Mouse (Mus musculus) v-Abl transformed pro-B cells (cell line): Measurements from ENCODE around the gene Rsad2.

Experiments
- in situ Hi-C, 2 experiments: fragments of 400-800 bp; cut with MboI; formaldehyde crosslinking; loops; one replicate each; pipeline ENCODE4 v1.15.1; 2025; ENCODE audit not compliant: unreplicated experiment in 2 of 2

Gene Rsad2

DNA sequence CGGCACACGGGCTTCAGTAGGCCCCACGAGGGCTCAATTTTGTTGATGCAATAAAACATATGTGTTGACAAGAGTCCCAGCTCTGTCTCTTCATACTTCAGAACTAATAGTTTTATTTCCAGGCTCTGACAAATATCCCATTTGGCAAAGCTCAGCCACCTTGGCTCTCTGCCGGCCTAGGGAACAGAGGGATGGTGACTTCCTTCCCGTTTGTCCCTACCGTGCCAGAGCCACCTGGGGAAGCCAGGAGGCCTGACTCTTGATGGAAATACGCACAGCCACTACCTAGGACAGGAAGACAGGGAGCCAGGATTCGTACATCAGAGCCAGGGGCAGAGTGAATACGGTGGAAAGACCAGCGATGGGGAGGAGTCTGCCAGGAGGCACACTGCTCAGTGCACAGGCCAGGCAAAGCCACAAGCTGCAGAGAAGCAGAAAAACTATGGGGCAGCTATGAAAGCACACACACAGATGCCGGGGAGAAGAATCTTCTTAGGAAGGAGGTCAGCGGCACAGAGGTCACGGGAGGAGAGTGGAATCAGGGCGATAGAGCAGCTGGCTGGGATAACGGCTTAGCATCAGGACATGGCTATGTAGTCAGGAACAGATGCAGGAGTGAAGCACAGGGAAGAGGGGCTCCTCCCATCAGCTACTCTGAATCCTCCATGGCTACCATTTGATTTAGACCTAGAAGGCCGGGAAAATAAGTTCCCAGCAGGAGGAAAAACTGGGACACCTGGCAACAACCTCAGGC is 52.7 kb downstream of the Rsad2 start:
- in situ Hi-C loops = no loop called here

DNA sequence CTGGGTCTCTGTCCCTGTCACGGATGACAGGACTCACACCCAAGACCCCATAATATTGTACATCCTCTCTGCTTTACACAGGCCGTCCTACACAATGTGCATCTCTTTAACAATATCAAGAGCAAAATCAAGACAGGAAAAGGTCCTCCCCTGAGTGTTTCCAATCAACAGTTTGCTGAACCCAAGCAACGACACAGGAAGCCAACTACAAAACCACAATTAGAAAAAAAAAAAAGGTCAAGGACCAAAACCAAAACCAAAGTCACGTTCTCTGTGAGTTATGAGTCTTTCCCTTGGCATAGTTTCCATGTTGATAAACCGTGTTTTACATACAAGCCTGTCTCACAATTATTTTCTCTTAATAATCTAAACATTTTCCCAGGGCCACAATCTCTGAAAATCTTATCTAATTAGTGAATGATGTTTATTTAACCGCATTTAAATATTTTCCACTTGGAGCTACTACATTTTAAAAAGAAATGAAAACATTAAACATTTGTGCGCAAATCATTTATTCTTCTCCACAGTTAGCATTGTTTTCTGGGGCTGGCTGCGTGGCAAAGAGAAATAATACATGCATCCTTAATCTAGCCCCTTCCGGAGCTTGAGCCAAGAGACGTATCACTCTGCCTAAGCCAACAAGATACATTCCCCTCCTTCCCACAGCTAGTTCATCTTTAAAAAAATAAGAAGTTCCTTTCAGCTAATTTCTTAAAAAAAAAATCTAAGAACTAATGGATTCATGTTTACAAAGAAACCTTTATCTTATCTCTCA is 54.4 kb downstream of the Rsad2 start:
- in situ Hi-C loops = no loop called here

DNA sequence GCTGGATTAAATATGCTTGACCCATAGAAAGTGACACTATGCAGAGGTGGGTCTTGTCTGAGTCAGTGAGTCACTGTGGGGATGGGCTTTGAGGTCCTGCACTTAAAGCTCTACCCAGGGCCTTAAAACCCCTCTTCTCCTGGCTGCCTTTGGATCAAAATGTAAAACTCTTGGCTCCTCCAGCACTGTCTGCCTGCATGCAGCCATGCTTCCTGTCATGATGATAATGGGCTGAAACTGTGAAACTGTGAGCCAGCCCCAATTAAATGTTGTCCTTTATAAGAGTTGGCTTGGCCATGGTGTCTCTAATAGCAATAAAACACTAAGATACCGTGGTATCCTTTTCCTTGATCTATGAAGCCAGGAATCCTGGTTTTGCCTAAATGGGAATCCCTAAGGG is 55.0 kb downstream of the Rsad2 start:
- in situ Hi-C loops = no loop called here

DNA sequence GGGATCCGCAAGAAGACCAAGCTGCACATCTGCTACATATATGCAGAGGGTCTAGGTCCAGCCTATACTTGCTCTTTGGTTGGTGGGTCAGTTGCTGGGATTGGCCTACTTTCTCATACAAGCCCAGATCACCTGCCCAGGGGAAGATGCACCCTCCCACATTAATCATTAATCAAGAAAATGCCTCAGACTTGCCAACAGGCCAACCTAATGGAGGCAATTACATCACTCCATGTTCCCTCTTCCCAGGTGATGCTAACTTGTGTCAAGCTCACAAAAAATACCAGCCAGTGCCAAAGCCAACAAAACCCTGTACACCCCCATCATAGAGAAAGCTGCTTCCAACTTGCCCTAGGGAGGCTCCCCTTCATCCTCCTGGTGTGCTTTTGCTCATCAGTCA is 55.5 kb downstream of the Rsad2 start:
- in situ Hi-C loops = no loop called here

DNA sequence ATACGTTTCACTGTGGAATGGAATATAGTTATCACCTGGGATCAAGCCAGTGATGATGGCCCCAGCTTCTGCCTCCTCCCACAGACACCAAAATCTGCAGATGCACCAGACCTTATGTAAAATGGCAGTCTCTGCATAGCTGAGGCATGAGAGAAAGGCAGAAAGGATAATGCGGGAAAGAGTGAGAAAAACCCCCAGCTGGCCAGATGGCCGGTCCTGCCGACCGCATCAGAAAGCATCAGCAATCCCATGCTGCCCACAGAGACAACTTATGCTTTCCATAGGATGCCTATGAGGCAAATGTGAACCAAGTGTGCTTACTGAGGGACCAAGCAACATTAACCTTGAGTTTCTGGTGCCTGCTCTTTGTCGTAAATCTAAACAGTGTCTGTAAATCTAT is 56.9 kb downstream of the Rsad2 start:
- in situ Hi-C loops = no loop called here

DNA sequence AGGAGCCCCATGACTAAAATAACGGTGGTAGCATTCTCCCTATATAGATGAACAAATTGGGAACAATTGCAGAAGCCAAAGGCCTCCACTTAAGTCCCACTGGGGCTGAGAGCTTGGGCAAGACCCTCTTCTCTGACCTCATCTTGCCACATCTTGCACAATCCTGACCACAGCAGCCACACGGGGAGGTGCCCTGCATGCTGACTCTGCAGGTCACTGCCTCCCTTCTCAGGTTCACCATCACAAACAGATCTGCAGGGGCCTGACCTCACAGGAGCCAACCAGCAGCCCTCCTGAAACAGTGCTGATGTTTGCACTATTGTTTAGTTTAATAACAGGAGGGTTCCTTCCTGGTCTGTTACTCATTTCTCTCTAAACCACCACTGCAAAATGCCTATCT is 57.7 kb downstream of the Rsad2 start:
- in situ Hi-C loops = no loop called here

DNA sequence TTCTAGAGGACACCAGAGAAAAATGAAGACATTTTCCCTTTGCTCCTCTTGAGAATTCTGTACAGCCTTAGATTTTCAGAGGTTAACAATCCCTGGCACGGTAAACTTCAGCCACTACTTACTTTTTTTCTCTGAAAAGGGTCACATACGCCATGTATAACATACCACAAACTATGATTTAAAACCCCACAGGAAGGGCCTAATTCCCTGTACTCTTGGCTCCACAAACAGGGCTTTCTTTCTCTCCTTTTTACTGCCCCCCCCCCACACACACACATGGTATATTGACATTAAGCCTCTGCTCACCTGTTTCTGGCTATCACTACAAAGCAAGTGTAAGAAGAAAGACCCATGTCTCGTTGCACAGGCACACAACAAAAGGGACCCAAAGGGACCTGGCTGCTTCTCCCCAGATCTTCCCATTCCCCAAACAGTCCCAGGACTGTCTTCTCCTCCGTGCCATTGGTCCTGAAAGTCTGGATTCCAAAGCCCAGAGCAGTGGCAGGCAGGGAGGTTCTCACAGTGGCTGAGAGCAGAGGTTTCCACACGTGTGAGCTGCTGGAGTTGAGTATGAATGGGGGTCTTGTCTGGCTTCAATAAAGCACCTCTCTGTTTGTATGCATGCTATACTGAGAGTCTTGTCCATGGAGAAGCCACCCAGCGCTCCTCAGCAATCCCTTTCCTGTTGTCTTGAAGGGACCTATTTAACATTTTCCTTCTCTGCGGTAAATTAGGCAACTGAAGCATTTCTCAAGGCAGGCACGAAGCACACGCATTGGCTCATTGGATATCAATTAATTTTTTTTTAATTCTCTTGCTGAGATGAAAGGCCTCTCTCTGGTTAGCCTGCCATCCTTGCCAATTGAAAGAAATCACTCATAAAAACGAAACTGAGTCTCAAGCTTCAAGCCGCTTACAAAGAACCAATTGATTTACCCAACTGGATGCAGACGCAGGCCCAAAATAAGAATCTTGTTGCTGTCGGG is 61.5 kb downstream of the Rsad2 start:
- in situ Hi-C loops = no loop called here

DNA sequence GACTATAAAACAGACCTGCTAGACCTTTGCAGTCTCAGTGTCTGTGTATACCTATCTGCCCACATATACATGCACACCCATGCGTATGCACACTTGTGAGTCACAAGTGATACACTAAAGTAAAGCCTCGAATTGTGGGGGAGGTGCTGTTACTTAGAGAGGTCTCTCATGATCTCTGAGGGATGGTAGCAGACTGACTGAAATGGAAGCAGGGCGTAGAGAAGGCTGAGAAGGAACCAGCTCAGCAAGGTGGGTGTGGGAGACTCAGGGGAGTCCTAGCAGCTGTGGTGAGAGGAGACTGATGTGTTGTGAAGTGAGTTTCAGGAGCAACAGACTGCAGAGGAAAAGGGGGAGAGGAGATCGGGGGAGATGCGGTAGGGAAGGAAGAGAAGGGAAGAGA is 63.0 kb downstream of the Rsad2 start:
- in situ Hi-C loops = no loop called here
